8 mouse cellular contexts compared by ENCODE assay signal in genomic region chr7:127273925-127274789, GRCm38 (mm10). TPM values are rescaled to one million over a fixed set of nuclear protein-coding genes. Genes with fewer than 3 reads are reported as not detected.
DNase-seq lines count a peak whose midpoint lies in the region; ATAC-seq lines count a peak whose summit lies in the region.

Gene Sephs2 (minus strand): TSS chr7:127274055.

- peak; percentile 87 for ATAC-seq in intestine, embryonic 14.5 days (replicated peaks; ENCODE audit: low FRiP score, low TSS enrichment, low read depth)

- peaks cover 22% of the 10 kb centered on the region for H3K36me3 ChIP-seq in intestine, embryonic 14.5 days (ENCODE audit: control insufficient read depth, insufficient read depth, low read length)

- H3K27ac ChIP-seq in intestine, embryonic 14.5 days (ENCODE audit: low read depth) = peak within 1 kb of the TSS; percentile 91

- H3K9me3 ChIP-seq in intestine, embryonic 14.5 days (ENCODE audit: control insufficient read depth, low read length) = no peaks in the 10 kb centered on the region

- 3% methylated on average over 39 of the region's 39 CpGs for WGBS in intestine, embryonic 14.5 days

- peak within 1 kb of the TSS; percentile 83 for H3K4me2 ChIP-seq in intestine, embryonic 14.5 days (ENCODE audit: low read length)

- H3K4me3 ChIP-seq in intestine, embryonic 14.5 days (ENCODE audit: low read depth, low read length) = peak within 1 kb of the TSS; percentile 90

- peaks cover 14% of the 10 kb centered on the region for H3K4me1 ChIP-seq in intestine, embryonic 14.5 days (replicated peaks; ENCODE audit: control insufficient read depth, insufficient read depth, low read length)

- intact Hi-C loops in left cerebral cortex, postnatal 14 days (cut with DNase I) = no loop called here

- peak; percentile 93 to 97 for DNase-seq in adrenal gland, adult 18-20 months (ENCODE audit: low spot score in 2 of 2)
- peak; percentile 93 for DNase-seq in embryo, embryonic 11 days
- DNase-seq in gastrocnemius, postnatal 25 days = peak; percentile 90
- peak; percentile 99 for DNase-seq in intestine, embryonic 14.5 days (ENCODE audit: low spot score)
- DNase-seq in left cerebral cortex, postnatal 14 days (ENCODE audit: low spot score in 2 of 2) = peak; percentile 98
- peak; percentile 96 for DNase-seq in mesoderm, embryonic 11.5 days (ENCODE audit: low read depth, low spot score)
- DNase-seq in right cerebral cortex, postnatal 36 days (ENCODE audit: low spot score in 2 of 2) = peak; percentile 93 to 94
- DNase-seq in yolk sac, embryonic 10.5 days (ENCODE audit: low spot score) = peak; percentile 95

- peak within 1 kb of the TSS; percentile 95 for H3K9ac ChIP-seq in intestine, embryonic 14.5 days (ENCODE audit: low read length)

- H3K27me3 ChIP-seq in intestine, embryonic 14.5 days (replicated peaks; ENCODE audit: control insufficient read depth, insufficient read depth, low read length) = no peaks in the 10 kb centered on the region

RNA-seq across cellular contexts. Expression of gene Sephs2, which starts in this region (rescaled TPM):
- 10 to 100 TPM; 86.4 to 88.8 TPM for total RNA-seq in adrenal gland, adult 18-20 months (2021)
- 10 to 100 TPM; 28.6 to 30.7 TPM for total RNA-seq in gastrocnemius, postnatal 25 days (2021)
- polyA plus RNA-seq in intestine, embryonic 14.5 days (2014; fragmentation: Nextera tagmentation; extraction: Ambion mirVana) = 153 and 183 TPM in 2 replicates
- total RNA-seq in left cerebral cortex, postnatal 14 days (2021) = 10 to 100 TPM; 45.9 to 50.3 TPM

Comparison
In these comparisons a context has a peak if more than half of its experiments do, and no peak if none do; other contexts are left out.
1. Peak in every context shown above with its lines: DNase-seq, ATAC-seq, H3K4me3 ChIP-seq and H3K27ac ChIP-seq.